Mouse (Mus musculus) layer of hippocampus, adult 9-10 months (tissue): ENCODE results near the gene Gabbr1.

Experiments
- DNase-seq: peaks from one replicate; pipeline ENCODE4 v3.0.0; 2022; ENCODE audit warnings: low spot score

Gabbr1 gene

GRCm38 (mm10) chr17:37075766-37076165 is 30.0 kb downstream of the Gabbr1 start:
- DNase-seq, result no peak

GRCm38 (mm10) chr17:37078193-37078592 is 32.4 kb downstream of the Gabbr1 start:
- no peak for DNase-seq

- DNase-seq, result no peak
Measured at GRCm38 (mm10) chr17:37078990-37079389, 33.2 kb downstream of the Gabbr1 start.

- DNase-seq, result no peak
Measured at GRCm38 (mm10) chr17:37080119-37080518, 34.4 kb downstream of the Gabbr1 start.

GRCm38 (mm10) chr17:37081659-37082058 is 35.9 kb downstream of the Gabbr1 start:
- DNase-seq, result no peak

GRCm38 (mm10) chr17:37083327-37083726 is 37.6 kb downstream of the Gabbr1 start:
- no peak for DNase-seq

- no peak for DNase-seq
Measured at GRCm38 (mm10) chr17:37084632-37085031, 38.9 kb downstream of the Gabbr1 start.

GRCm38 (mm10) chr17:37085545-37085944 is 39.8 kb downstream of the Gabbr1 start:
- no peak for DNase-seq

- DNase-seq, result no peak
Measured at GRCm38 (mm10) chr17:37088399-37088798, 42.6 kb downstream of the Gabbr1 start, which contains the start of gene Olfr90. Gene Olfr90 (minus strand): TSS chr17:37088499.

GRCm38 (mm10) chr17:37092198-37092597 is 46.4 kb downstream of the Gabbr1 start:
- DNase-seq, result no peak

GRCm38 (mm10) chr17:37093289-37093688 is 47.5 kb downstream of the Gabbr1 start:
- DNase-seq, result no peak

GRCm38 (mm10) chr17:37098178-37098577 is 52.4 kb downstream of the Gabbr1 start, which contains the start of gene Olfr91:
Gene Olfr91 (minus strand): TSS chr17:37098278.
- DNase-seq, result no peak

- DNase-seq, result no peak
Measured at GRCm38 (mm10) chr17:37119988-37120387, 74.2 kb downstream of the Gabbr1 start, which contains the start of gene Olfr92. Gene Olfr92 (minus strand): TSS chr17:37120088.
